Mouse (Mus musculus) spleen, adult 12 weeks (tissue): Measurements from ENCODE around the gene Tor1b.
"Not testable (repeated sequence)": the region's sequence is repeated elsewhere in the genome, so short reads cannot be mapped to it uniquely, and the experiment has no call there.

Experiments
- DNase-seq: peaks from one replicate; pipeline ENCODE4 v3.0.0; 2022; ENCODE audit warnings: low spot score

The Tor1b gene

GRCm38 (mm10) chr2:30931922-30932321 is 20.8 kb upstream of the Tor1b start:
- no peak for DNase-seq

- DNase-seq, result no peak
Measured at GRCm38 (mm10) chr2:30933032-30933431, 19.7 kb upstream of the Tor1b start.

GRCm38 (mm10) chr2:30933917-30934450 is 18.8 kb upstream of the Tor1b start:
- DNase-seq, result peak; percentile 46

GRCm38 (mm10) chr2:30936808-30937207 is 16.0 kb upstream of the Tor1b start:
- no peak for DNase-seq

GRCm38 (mm10) chr2:30937731-30938130 is 15.0 kb upstream of the Tor1b start:
- no peak for DNase-seq

- no peak for DNase-seq
Measured at GRCm38 (mm10) chr2:30938574-30938991, 14.2 kb upstream of the Tor1b start.

- DNase-seq, result no peak
Measured at GRCm38 (mm10) chr2:30941586-30941985, 11.2 kb upstream of the Tor1b start.

- not testable (repeated sequence) for DNase-seq
Measured at GRCm38 (mm10) chr2:30942116-30942515, 10.6 kb upstream of the Tor1b start.

GRCm38 (mm10) chr2:30942603-30943011 is 10.2 kb upstream of the Tor1b start:
- peak; percentile 70 for DNase-seq

- no peak for DNase-seq
Measured at GRCm38 (mm10) chr2:30952457-30952823, 319 bp upstream of the Tor1b start.

- no peak for DNase-seq
Measured at GRCm38 (mm10) chr2:30954797-30955196, 2.0 kb downstream of the Tor1b start.

GRCm38 (mm10) chr2:30957511-30957910 is 4.8 kb downstream of the Tor1b start:
- no peak for DNase-seq

- no peak for DNase-seq
Measured at GRCm38 (mm10) chr2:30958726-30959125, 6.0 kb downstream of the Tor1b start.

GRCm38 (mm10) chr2:30959856-30960255 is 7.1 kb downstream of the Tor1b start:
- no peak for DNase-seq

- DNase-seq, result no peak
Measured at GRCm38 (mm10) chr2:30962570-30963254, 10.0 kb downstream of the Tor1b start.

- no peak for DNase-seq
Measured at GRCm38 (mm10) chr2:30965627-30966026, 12.9 kb downstream of the Tor1b start.

GRCm38 (mm10) chr2:30966826-30967225 is 14.1 kb downstream of the Tor1b start:
- DNase-seq, result peak; percentile 12

- peak; percentile 77 for DNase-seq
Measured at GRCm38 (mm10) chr2:30967352-30968327, 14.9 kb downstream of the Tor1b start, which contains the start of gene Tor1a. Gene Tor1a (minus strand): TSS chr2:30967933.

GRCm38 (mm10) chr2:30981790-30982513 is 29.2 kb downstream of the Tor1b start, which contains the start of the genes BC005624 and Usp20:
Gene BC005624 (minus strand): TSS chr2:30982201.
Gene Usp20 (plus strand): TSS chr2:30982279.
- DNase-seq, result peak; percentile 100

GRCm38 (mm10) chr2:30983024-30983423 is 30.3 kb downstream of the Tor1b start:
- no peak for DNase-seq

GRCm38 (mm10) chr2:30985111-30986020 is 32.6 kb downstream of the Tor1b start:
- DNase-seq, result peak; percentile 25
